Mouse (Mus musculus) small intestine, adult 2 months (tissue): Measurements from ENCODE around the gene Ndufaf5. TPM values are rescaled to one million over a fixed set of nuclear protein-coding genes. Genes with fewer than 3 reads are reported as not detected.

ENCODE experiments used
- H3K27ac ChIP-seq: fragments of 200-500 bp; 2 replicates; pipeline ENCODE4 v1.5.1; 2012; ENCODE audit warnings: low read depth, low read length, control low read depth, inconsistent platforms; ENCODE audit not compliant: insufficient read depth
- H3K27me3 ChIP-seq: fragments of 200-500 bp; 2 replicates; pipeline ENCODE4 v1.6.1; 2012; ENCODE audit warnings: mild to moderate bottlenecking, moderate library complexity, low read length, inconsistent platforms; ENCODE audit not compliant: control insufficient read depth, insufficient read depth
- H3K36me3 ChIP-seq: fragments of 200-500 bp; 2 replicates; pipeline ENCODE4 v1.6.1; 2012; ENCODE audit warnings: mild to moderate bottlenecking, low read length, control low read depth, inconsistent platforms; ENCODE audit not compliant: control insufficient read depth, insufficient read depth
- H3K4me1 ChIP-seq: fragments of 200-500 bp; 2 replicates; pipeline ENCODE4 v1.6.1; 2012; ENCODE audit warnings: low read length, inconsistent platforms, mixed read lengths; ENCODE audit not compliant: control insufficient read depth, insufficient read depth, insufficient read length
- H3K4me3 ChIP-seq: fragments of 200-500 bp; 2 replicates; pipeline ENCODE4 v1.5.1; 2012; ENCODE audit warnings: low read depth, mild to moderate bottlenecking, control low read depth, inconsistent platforms, low read length, moderate library complexity
- CTCF ChIP-seq: fragments of 200-500 bp; IDR thresholded peaks from 2 replicates; pipeline ENCODE4 v1.5.1; 2012; ENCODE audit warnings: low read depth, mild to moderate bottlenecking, control low read depth, inconsistent platforms, low read length, moderate library complexity, mixed read lengths; ENCODE audit not compliant: insufficient replicate concordance, insufficient read length; ENCODE audit errors: extremely low read depth
- POLR2A ChIP-seq: fragments of 200-500 bp; IDR thresholded peaks from 2 replicates; pipeline ENCODE4 v1.6.1; 2012; ENCODE audit warnings: low read depth, mild to moderate bottlenecking, control low read depth, inconsistent platforms, low read length, moderate library complexity
- WGBS: fragments of 180-500 bp; shearing (Covaris S2); methylation state at CpG from one replicate; pipeline ENCODE4 v1.1.7; 2018; 5-methylcytosine and 5-hydroxymethylcytosine counted together
- polyA plus RNA-seq: library from polyadenylated mRNA; depleted of rRNA; stranded (reverse); fragments of >200 nt; gene quantifications from 2 replicates; pipeline ENCODE4 v1.2.3, GENCODE M21; 2012

Gene Ndufaf5
- polyA plus RNA-seq, 1 experiment = 1.4 TPM

DNA sequence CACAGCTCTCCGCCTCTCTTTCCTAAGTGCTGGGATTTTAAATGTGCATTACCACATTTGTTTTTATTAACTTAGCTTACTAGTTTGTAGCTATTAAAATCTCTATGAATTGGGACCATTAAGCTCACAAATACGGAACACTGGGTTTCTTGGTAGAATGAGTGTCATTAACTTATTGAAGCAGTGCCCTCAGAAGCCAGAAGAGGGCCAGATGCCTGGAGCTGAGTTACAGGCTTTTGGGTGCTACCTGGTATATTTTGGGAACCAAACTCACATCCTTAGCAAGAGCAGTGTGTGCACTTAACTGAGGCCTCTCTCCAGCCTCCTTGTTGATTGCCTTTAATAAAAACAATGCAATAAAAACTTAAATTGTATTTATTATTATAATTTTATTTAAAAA lies 30.3 kb downstream of the Ndufaf5 start:
- WGBS = 82% methylated on average over 2 of the region's 2 CpGs
- Histone ChIP-seq H3K36me3 (peaks cover 25% of the 10 kb centered on the region), H3K4me3 (no peak overlapping the region), H3K27me3 (no peaks in the 10 kb centered on the region), H3K27ac (no peak overlapping the region), H3K4me1 (no peaks in the 10 kb centered on the region)
- no peak for TF ChIP-seq POLR2A
- TF ChIP-seq CTCF = no peak

- 84% methylated on average over 5 of the region's 5 CpGs for WGBS
- no peaks in the 10 kb centered on the region for H3K27me3 ChIP-seq
- no peaks in the 10 kb centered on the region for H3K4me1 ChIP-seq
- TF ChIP-seq POLR2A (no peak), CTCF (no peak)
- H3K4me3 ChIP-seq = no peak overlapping the region
- peaks cover 24% of the 10 kb centered on the region for H3K36me3 ChIP-seq
- no peak overlapping the region for H3K27ac ChIP-seq
Observed at GRCm38 (mm10) chr2:140202573-140202972, 32.1 kb downstream of the Ndufaf5 start.

GRCm38 (mm10) chr2:140203756-140204155 lies 33.3 kb downstream of the Ndufaf5 start:
- H3K4me3 ChIP-seq = no peak overlapping the region
- H3K36me3 ChIP-seq = peaks cover 24% of the 10 kb centered on the region
- 91% methylated on average over 7 of the region's 7 CpGs for WGBS
- H3K4me1 ChIP-seq = no peaks in the 10 kb centered on the region
- H3K27me3 ChIP-seq = no peaks in the 10 kb centered on the region
- TF ChIP-seq POLR2A (no peak), CTCF (no peak)
- H3K27ac ChIP-seq = no peak overlapping the region

DNA sequence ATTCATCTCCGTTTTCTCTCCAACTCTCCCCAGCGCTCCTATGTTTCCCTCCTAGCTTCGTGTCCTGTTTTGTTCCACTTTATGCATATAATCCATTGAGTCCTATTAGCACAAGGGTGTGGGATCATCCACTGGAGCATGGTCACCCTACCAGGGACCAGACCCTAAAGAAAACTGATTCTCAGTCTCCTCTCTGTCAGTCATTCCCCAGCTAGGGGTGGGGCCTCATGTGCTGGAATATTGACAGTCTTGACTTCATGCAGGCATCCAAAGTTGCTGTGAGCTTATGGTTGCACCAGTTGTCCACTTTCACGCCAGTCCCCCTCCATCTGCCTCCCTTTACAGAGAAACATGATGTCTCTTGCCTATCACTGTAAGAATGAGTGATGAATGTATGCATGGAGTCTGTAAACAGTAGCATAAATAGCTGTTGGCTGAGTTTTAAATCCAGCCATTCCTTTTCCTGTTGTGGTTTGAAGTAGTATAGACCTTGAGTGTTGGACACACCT lies 44.1 kb downstream of the Ndufaf5 start:
- WGBS = 92% methylated on average over 4 of the region's 4 CpGs
- H3K27me3 ChIP-seq = no peaks in the 10 kb centered on the region
- no peak overlapping the region for H3K4me3 ChIP-seq
- TF ChIP-seq POLR2A (no peak), CTCF (no peak)
- H3K27ac ChIP-seq = no peak overlapping the region
- no peaks in the 10 kb centered on the region for H3K36me3 ChIP-seq
- H3K4me1 ChIP-seq = no peaks in the 10 kb centered on the region

DNA sequence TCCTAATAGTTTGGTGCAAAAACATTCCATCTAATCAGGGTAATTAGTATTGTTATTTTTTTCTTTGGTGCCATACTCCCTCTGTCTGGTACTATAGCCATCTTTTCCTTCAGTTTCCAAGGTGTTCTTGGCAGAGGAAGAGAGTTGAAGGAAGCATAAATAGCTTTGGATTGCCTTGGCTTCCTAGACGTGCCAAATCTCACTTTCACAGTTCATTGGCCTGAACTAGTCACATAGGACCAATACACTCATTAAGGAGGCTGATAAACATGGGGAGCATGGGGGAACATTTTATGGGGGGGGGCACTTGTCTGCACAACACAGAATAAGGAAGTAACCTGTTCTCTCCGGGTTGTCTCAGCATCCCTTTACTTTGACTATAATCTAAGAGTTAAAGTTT lies 45.0 kb downstream of the Ndufaf5 start:
- no peak overlapping the region for H3K4me3 ChIP-seq
- no peaks in the 10 kb centered on the region for H3K36me3 ChIP-seq
- H3K27ac ChIP-seq = no peak overlapping the region
- H3K4me1 ChIP-seq = no peaks in the 10 kb centered on the region
- H3K27me3 ChIP-seq = no peaks in the 10 kb centered on the region
- WGBS = 31% methylated on average over 2 of the region's 2 CpGs
- TF ChIP-seq CTCF (no peak), POLR2A (no peak)

DNA sequence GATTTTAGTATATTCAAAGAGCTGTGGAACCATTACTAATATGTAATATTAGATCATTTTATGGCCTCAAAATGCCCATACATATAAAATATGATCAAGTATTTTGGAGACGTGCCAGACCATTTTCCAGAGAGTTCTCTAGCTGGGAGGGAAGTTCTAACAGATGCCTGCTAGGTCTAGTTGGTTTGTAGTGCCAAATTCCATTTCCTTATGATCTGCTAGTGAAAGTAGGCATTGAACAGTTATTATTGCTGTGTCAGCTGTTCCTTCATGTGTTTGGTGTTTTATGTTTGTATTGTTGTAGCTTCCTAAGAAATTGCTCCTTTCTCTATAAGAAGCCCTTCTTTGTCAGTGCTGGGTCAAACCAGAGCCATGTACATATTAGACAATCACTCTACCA lies 45.5 kb downstream of the Ndufaf5 start:
- Histone ChIP-seq H3K36me3 (no peaks in the 10 kb centered on the region), H3K4me1 (no peaks in the 10 kb centered on the region), H3K4me3 (no peak overlapping the region), H3K27ac (no peak overlapping the region), H3K27me3 (no peaks in the 10 kb centered on the region)
- no peak for TF ChIP-seq CTCF
- no peak for TF ChIP-seq POLR2A
- 38% methylated on average over 1 of the region's 1 CpGs for WGBS

DNA sequence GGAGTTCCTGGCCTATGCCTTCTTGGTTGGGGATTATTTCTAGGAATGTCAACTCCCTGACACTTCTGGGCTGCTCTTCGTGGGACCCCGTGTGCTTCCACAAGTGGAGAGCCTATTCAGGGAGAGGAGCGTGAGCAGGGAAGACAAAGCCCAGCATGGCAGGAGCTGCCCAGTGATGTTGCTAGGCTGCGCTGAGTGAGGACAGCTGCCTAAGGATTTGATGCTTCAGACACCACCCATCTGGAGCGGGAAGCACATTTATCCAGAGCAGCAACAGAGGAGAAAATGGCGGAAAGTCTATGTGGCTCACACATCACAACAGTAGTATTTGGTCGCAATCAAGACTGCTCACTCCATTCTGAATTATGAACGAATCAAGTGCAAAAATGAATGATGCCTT lies 49.9 kb downstream of the Ndufaf5 start:
- H3K27ac ChIP-seq = no peak overlapping the region
- no peaks in the 10 kb centered on the region for H3K27me3 ChIP-seq
- TF ChIP-seq CTCF (no peak), POLR2A (no peak)
- H3K4me3 ChIP-seq = no peak overlapping the region
- H3K4me1 ChIP-seq = no peaks in the 10 kb centered on the region
- no peaks in the 10 kb centered on the region for H3K36me3 ChIP-seq
- WGBS = 76% methylated on average over 8 of the region's 8 CpGs
